Mouse (Mus musculus): ENCODE results near the gene Ccdc146.
"Not testable (repeated sequence)": the region's sequence is repeated elsewhere in the genome, so short reads cannot be mapped to it uniquely, and the experiment has no call there.

The Ccdc146 gene

GRCm38 (mm10) chr5:21331656-21332055 lies 92.8 kb downstream of the Ccdc146 start:
- DNase-seq (ENCODE audit: low spot score in 2 of 2): no peak

DNA sequence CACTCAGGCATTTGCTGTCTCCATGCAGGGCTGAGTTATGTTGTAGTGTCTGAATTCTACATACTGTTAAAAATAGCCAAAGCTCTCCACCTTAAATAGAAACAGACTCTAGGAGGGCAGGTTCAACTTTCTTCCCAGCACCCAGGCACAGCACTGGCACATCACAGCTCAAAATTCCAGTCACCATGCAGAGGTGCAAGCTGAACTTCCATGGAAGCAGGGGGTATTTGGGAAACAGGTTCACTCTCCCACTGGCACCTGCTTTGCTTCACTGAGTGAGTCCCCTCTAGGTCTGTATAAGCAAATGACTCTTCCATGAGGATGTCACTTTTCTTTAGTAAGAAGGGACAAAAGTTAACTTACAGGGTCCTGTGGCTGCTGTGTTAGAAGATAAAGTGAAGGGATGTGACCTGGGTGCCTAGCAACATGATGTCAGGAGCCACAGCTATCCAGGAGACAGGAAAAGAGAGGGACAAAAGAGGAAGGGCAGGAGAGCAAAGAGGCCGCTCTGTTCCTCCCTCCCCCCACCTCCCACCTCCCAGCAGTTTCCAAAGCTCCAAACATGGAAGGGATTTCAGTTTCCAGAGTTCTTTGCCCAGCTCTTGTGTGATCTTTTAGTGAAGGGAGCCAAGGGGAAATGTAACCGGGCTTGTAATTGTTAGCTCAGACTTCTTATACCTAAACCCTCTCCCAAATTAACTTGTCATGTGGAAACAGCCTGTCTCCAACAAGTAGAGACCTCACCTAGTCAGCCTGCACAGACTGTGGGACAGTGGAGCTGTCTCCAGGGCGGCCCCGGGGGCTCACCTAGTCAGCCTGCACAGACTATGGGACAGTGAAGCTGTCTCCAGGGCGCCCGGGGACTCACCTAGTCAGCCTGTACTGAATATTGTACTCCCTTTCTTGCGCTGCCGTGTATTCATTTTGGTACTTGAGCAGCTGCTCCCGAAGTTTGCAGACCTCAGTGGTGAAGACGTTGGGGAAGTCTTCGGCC lies 94.5 kb downstream of the Ccdc146 start:
- DNase-seq (ENCODE audit: low spot score in 2 of 2): no peak

GRCm38 (mm10) chr5:21328560-21328959 lies 95.9 kb downstream of the Ccdc146 start:
- DNase-seq (ENCODE audit: low spot score in 2 of 2): no peak

- DNase-seq (ENCODE audit: low spot score in 2 of 2): no peak
These were observed 98.0 kb downstream of the Ccdc146 start for GRCm38 (mm10) chr5:21326494-21326893.

DNA sequence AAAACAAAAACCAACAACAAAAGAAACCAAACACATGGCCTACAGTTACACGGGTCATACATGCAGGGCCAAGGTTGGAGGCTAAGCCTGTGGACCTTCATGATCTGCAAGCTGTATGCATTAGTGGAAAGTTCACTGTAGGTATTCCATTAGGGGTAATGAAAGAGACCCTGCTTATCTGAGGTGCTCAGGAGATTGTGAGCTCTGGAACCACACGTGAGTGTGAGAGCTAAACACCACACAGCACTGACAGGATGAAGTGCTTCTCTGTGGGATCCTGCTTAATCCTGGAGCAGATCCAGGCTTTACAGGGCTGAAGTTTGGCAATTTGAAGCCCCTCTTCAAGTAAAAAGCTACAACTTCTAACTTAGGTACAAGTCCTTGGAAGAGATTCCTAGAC lies 104.3 kb downstream of the Ccdc146 start:
- DNase-seq (ENCODE audit: low spot score in 2 of 2): no peak

GRCm38 (mm10) chr5:21314696-21315095 lies 109.8 kb downstream of the Ccdc146 start:
- DNase-seq (ENCODE audit: low spot score in 2 of 2): no peak

DNA sequence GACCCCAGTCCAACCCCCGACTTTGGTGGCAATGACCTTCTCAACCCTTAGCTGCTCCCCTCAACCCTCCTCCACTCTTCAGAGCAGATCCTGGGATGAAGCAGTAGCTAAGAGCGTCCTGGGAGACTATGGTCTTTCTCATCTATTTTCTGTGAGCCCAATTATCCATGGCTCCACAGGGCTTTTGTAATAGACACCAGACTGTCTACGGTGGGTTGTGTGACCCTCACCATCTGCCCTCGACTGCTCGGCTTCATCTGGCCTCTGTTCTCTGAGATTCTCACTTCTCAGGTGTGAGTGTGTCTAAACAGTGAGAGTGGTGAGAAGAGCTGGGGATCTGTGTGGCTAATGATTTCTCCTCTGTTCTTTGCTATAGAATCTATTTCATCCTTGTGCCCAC lies 117.3 kb downstream of the Ccdc146 start:
- no peak for DNase-seq (ENCODE audit: low spot score in 2 of 2)

DNA sequence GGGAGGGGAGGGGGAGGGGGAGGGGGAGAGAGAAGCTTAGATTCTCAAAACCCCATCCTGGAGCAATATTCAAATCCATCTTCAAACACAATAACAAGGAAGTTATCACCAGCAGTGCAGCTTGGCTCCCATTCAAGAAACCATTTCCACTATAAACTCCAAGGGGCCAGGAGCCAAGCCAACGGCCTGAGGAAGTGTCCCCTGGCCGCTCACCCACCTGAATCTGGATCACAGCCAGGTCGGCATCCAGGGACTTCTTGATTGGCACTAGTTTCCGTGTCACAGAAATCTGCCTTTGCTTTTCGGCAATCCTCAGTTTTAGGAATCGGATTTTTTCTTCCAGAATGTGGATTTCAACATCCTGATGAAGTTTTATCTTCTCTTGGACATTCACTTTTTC lies 123.5 kb downstream of the Ccdc146 start:
- DNase-seq (ENCODE audit: low spot score in 2 of 2): no peak

GRCm38 (mm10) chr5:21300058-21300457 lies 124.4 kb downstream of the Ccdc146 start:
- no peak for DNase-seq (ENCODE audit: low spot score in 2 of 2)

GRCm38 (mm10) chr5:21299076-21299755 lies 125.3 kb downstream of the Ccdc146 start:
- no peak for DNase-seq (ENCODE audit: low spot score in 2 of 2)

GRCm38 (mm10) chr5:21295683-21296082 lies 128.8 kb downstream of the Ccdc146 start:
- DNase-seq (ENCODE audit: low spot score in 2 of 2): no peak

DNA sequence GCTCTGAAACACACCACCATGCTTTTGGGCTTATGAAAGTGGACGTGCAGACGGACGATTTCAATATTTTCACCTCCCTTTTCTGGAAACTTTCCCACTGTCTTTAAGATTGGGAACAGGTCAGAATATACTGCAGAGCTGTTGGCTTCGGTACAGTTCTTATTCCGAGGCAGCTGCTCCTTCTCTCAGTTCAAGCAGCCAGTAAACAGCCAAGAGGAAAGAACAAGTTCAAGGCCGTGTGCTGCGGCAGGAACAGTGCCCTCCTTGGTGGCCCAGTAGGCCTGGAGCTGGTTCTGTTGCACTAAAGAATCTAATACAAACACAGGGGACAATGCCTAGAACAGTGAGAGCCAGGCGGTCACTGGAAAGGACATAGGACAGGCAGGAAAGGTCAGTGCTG lies 133.9 kb downstream of the Ccdc146 start:
- DNase-seq (ENCODE audit: low spot score in 2 of 2): no peak

GRCm38 (mm10) chr5:21288658-21289435 lies 135.6 kb downstream of the Ccdc146 start:
- no peak for DNase-seq (ENCODE audit: low spot score in 2 of 2)

DNA sequence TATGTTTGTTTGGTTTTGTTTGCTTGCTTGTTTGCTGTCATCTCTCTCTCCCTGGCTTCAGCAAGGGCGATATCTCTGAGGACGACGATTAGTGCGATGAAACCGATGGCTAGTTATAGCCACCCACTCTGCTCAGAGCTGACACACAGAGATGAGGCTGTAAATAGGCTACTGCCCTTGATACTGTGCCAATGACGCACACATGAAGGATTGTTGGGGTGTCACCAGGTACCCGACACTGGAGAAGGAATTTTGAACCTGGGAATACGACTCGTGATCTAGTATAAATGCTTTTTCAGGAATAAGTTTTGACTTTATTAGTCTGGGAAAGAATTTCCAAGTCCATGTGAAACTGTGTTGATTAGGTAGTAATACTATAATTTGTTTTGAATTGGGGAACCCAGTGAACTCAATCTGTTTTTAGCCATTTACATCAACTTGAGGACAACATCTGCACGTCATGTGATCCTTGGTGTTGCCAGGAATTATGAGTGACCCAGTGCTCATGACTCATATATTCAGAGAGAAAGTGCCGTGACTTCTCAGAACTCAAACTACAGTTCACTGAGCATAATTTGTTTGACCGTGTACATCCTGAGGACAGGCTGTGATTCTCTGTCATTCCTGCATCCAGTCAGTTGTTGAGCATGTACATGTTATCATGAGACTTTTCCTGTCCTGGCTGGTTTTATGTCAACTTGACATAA lies 141.0 kb downstream of the Ccdc146 start:
- no peak for DNase-seq (ENCODE audit: low spot score in 2 of 2)

- not testable (repeated sequence) for DNase-seq (ENCODE audit: low spot score in 2 of 2)
These were observed 146.8 kb downstream of the Ccdc146 start for GRCm38 (mm10) chr5:21277685-21278084.

DNA sequence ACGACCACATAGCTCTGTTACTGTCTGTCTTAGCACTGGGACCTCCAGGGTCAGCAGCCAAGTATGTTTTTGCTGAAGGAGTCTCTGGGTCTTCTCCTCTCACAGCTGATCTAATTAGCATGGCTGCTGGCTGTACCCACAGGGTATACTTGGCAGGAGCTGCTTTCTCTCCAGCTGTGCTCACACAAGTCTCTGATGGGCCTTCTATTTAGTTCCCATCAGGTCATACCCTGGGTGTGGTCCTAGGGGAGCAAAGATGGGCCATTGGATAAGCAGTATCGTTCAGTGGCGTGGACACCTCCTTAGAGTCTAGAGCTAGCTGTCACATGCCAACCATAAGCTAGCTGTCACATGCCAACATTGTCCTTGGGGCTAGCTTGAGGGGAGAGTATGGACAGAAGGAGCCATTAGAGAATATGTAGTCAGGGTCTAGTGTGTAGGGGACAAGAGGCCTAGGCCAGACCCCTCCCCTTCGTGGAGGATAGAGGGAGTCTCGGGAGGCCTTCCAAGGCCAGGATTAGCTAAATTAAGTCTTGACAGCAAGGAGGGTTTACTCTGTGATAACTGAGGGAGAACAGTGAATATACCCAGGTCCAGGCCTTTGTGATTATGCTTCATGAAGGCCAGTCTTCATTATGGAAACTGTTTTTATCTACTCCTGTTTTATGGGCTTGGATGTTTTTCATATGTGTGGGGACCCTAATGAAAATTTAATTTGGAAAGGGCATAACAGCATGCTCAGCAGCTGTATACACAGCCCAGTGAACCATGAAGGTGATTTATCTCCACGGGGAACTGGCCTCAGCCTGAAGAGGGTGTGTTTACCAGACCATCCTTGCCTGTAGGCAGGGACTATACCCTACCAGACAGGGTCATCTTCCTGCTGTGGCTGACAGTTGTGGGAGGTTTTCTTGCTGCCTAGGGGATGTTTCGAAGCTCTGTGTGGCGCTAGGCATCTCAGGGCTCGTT lies 152.8 kb downstream of the Ccdc146 start:
- no peak for DNase-seq (ENCODE audit: low spot score in 2 of 2)

DNA sequence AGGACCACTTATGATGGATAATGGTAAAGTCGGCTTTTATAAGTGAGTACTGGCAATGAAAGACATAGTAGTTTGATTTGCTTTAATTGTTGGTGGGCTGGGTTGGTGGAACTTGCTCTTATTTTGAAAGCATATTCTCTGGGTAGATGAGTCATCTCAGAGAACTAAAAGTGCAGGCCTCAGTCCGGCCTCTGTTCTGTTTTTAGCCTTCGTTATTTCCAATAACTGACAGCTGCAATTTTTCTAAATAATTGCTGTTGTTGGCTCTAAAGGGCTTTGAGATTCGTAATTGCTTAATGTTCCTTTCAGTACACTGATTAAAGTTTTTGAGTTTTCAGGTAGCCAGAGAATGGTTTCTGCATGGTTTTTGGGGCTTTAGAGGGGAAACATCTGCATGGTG lies 153.7 kb downstream of the Ccdc146 start:
- no peak for DNase-seq (ENCODE audit: low spot score in 2 of 2)

GRCm38 (mm10) chr5:21269446-21269845 lies 155.0 kb downstream of the Ccdc146 start:
- no peak for DNase-seq (ENCODE audit: low spot score in 2 of 2)

- DNase-seq (ENCODE audit: low spot score in 2 of 2): no peak
These were observed 157.4 kb downstream of the Ccdc146 start for GRCm38 (mm10) chr5:21267090-21267489.

- DNase-seq (ENCODE audit: low spot score in 2 of 2): peak in 1 of 2 experiments; percentile 78
These were observed 159.4 kb downstream of the Ccdc146 start for GRCm38 (mm10) chr5:21265049-21265448.

Data from frontal cortex, postnatal 10 days (tissue).